Mouse (Mus musculus): ENCODE measurements around the gene Smg9.

Smg9 gene

GRCm38 (mm10) chr7:24445266-24445926 is 46.0 kb downstream of the Smg9 start:
- peak in 1 of 2 experiments; percentile 25 for DNase-seq (ENCODE audit: low spot score in 2 of 2)

- no peak for DNase-seq (ENCODE audit: low spot score in 2 of 2)
Measured at GRCm38 (mm10) chr7:24446697-24447340, 47.4 kb downstream of the Smg9 start.

- no peak for DNase-seq (ENCODE audit: low spot score in 2 of 2)
Measured at GRCm38 (mm10) chr7:24448782-24449517, 49.5 kb downstream of the Smg9 start.

DNA sequence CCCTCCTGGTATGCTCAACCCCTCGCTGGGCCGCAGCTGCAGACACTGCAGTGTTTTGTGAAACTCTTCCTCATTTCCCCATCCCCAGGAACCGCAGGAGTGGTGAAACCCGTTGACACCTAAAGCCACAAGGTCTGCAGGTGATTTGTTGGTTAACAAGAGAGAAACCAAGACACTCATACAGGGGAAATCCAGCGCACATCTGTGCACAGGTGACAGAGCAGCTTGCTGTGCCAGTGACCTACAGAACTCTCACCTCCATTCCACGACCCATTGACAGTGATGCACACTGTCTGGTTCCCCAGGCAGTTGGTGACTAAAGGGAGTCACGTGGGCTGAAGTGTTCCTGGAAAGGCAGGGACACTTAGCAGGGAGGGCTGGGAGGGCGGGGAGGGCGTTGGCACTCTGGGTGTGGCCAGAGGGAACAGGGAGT is 51.2 kb downstream of the Smg9 start:
- no peak for DNase-seq (ENCODE audit: low spot score in 2 of 2)

GRCm38 (mm10) chr7:24451855-24452311 is 52.5 kb downstream of the Smg9 start, which contains the start of gene Irgc1:
Gene Irgc1, minus strand, starts transcription at chr7:24452297.
- DNase-seq (ENCODE audit: low spot score in 2 of 2): no peak

- no peak for DNase-seq (ENCODE audit: low spot score in 2 of 2)
Measured at GRCm38 (mm10) chr7:24454199-24454598, 54.8 kb downstream of the Smg9 start.

DNA sequence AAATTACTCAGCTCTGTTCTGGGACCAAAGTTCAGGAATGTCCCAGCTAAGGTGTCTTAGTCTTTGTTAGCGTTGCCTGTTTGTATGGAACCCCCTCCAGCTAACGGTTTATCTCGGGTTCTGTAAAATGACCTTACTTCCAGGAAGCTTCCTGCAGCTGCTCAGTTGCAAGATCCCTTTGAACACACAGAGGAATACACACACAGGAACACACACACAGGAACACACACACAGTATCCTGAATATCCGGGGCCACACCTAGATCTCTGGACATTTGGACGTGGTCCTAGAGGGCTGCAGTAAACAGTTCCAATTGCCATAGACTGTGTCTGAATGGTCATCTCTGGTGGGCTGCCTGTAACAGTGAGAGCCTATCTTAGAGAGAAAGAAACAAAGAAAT is 56.3 kb downstream of the Smg9 start:
- DNase-seq (ENCODE audit: low spot score in 2 of 2): peak; percentile 50 to 77

DNA sequence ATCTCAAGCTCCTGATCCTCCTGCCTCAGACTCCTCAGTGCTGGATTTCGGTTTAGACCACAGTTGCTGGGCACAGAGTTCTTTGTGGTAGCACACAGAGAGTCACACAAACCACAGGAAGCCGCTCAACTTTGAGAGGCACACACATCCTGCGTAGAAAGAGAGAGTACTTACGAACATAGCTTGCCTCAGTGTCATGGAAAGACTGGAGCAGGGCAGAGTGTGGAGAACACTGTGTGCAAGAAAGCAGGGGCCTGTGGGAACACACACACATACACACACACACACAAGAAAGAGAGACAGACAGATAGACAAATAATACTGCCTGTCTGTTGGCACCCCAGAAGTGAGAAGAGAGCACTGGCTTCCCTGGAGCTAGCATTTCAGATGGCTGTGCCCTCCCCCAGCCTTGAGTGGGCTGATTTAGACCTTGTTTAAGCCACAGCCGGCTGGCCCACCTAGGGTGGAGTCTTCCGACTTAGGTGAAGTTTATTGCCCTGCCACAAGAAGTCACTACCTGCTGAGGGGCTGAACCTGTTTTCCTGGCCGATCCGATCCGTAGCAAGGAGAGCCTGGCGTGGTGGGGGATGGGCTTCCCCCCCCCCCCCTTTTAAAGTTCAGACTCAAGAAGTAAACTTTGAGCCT is 58.4 kb downstream of the Smg9 start:
- peak in 1 of 2 experiments; percentile 33 for DNase-seq (ENCODE audit: low spot score in 2 of 2)

- DNase-seq (ENCODE audit: low spot score in 2 of 2): no peak
Measured at GRCm38 (mm10) chr7:24459440-24459839, 60.0 kb downstream of the Smg9 start.

DNA sequence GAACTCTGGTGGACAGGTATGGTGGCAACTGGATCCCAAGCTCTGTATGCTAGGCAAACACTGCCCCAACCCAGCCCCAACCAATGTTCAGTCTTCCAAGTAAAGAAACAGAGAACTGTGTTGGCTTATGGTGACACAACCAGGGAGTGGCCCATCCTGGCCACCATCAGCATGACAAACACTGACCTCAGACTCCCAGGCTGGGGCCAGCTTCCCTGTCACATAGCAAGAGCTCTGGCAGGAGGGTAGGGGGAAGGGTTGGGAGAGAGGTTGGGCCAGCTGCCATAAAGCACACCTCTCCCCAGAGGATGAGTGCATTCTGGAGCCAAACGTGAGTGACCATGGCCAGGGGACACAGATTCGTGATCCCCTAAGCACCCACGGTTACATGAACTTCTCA is 60.4 kb downstream of the Smg9 start:
- peak; percentile 54 for DNase-seq (ENCODE audit: low spot score in 2 of 2)

- peak; percentile 36 to 38 for DNase-seq (ENCODE audit: low spot score in 2 of 2)
Measured at GRCm38 (mm10) chr7:24461376-24462051, 62.1 kb downstream of the Smg9 start.

- peak; percentile 65 to 73 for DNase-seq (ENCODE audit: low spot score in 2 of 2)
Measured at GRCm38 (mm10) chr7:24462388-24463319, 63.2 kb downstream of the Smg9 start, which contains the start of gene Plaur. Gene Plaur, plus strand, starts transcription at chr7:24462484.

- DNase-seq (ENCODE audit: low spot score in 2 of 2): no peak
Measured at GRCm38 (mm10) chr7:24466835-24467234, 67.4 kb downstream of the Smg9 start.

DNA sequence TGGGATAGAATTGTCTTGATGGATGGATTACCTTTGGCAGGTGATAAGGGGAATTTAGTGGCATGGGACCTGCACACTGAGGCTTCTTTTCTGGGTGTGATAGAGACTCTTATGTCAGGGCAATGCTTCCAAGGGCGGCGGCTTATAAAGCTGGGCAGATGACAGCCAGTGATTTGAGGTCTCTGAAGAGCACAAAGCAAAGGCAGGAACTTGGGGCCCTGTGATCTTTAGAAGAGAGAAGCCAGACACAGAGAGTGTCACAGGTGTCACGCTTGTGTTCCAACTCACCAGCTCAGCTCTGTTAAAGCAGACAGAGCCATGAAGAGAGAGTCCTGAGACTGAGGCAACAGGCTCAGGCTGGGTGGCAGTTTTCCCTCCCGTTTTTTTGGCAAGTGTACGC is 68.5 kb downstream of the Smg9 start:
- no peak for DNase-seq (ENCODE audit: low spot score in 2 of 2)

DNA sequence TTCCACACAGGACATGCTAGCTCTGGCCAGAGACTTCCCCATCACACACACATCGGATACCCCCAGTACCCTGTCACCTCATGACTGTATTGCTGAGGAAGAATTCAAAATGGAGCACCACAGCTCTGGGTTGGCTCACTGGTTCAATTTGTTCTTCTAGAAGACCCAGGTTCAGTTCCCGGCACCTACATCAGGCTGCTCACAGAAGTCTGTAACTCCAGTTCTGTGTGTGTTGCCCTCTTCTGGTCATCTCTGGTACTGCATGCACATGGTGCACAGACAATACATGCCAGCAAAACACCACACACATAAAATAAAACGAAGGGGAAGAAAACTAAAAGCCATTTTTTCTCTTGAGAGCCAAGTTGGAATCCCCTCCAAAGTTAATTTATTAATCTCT is 69.7 kb downstream of the Smg9 start:
- DNase-seq (ENCODE audit: low spot score in 2 of 2): no peak

GRCm38 (mm10) chr7:24470356-24470755 is 70.9 kb downstream of the Smg9 start:
- DNase-seq (ENCODE audit: low spot score in 2 of 2): no peak

All from heart, adult 9 months (tissue).